Mouse (Mus musculus): ENCODE results near the gene Tbp.

GRCm38 (mm10) chr17:15455203-15455602 lies 44.5 kb upstream of the Tbp start:
- no peak for TF ChIP-seq EP300 (IDR thresholded peaks at IDR 0.05; ENCODE audit: low read depth)
- no peak for TF ChIP-seq CTCF (IDR thresholded peaks at IDR 0.05; ENCODE audit: low read depth)

All from liver, postnatal 0 days (tissue).